Mouse (Mus musculus) CH12.LX (cell line): Measurements from ENCODE around the gene Tmem8b.

ENCODE experiments used
- ELF1 ChIP-seq: IDR thresholded peaks from 2 replicates; pipeline ENCODE4 v1.6.1; 2014; ENCODE audit warnings: low read depth, mild to moderate bottlenecking, inconsistent platforms, low read length, improper control_type of control experiment
- EP300 ChIP-seq: IDR thresholded peaks from 2 replicates; pipeline ENCODE4 v1.6.1; 2011; ENCODE audit warnings: low read length, improper control_type of control experiment
- ETS1 ChIP-seq: conservative IDR thresholded peaks from 2 replicates; pipeline ENCODE4 v1.6.1; 2012; ENCODE audit warnings: low read depth, mild to moderate bottlenecking, inconsistent platforms, low read length, improper control_type of control experiment, moderate library complexity
- MAZ ChIP-seq: IDR thresholded peaks from 2 replicates; pipeline ENCODE4 v1.6.1; 2012; ENCODE audit warnings: low read depth, mild to moderate bottlenecking, inconsistent platforms, low read length, improper control_type of control experiment, moderate library complexity
- POLR2AphosphoS2 ChIP-seq: IDR thresholded peaks from 2 replicates; pipeline ENCODE4 v1.6.1; 2011; ENCODE audit warnings: low read depth, low read length, improper control_type of control experiment
- TBP ChIP-seq: conservative IDR thresholded peaks from 2 replicates; pipeline ENCODE4 v1.6.1; 2011; ENCODE audit warnings: low read depth, low read length, improper control_type of control experiment
- USF2 ChIP-seq: conservative IDR thresholded peaks from 2 replicates; pipeline ENCODE4 v1.6.1; 2011; ENCODE audit warnings: low read depth, low read length, improper control_type of control experiment
- ZC3H11A ChIP-seq: IDR thresholded peaks from 2 replicates; pipeline ENCODE4 v1.6.1; 2012; ENCODE audit warnings: low read depth, mild to moderate bottlenecking, inconsistent platforms, low read length, improper control_type of control experiment
- ZNF384 ChIP-seq: IDR thresholded peaks from 2 replicates; pipeline ENCODE4 v1.6.1; 2012; ENCODE audit warnings: low read depth, low read length, improper control_type of control experiment, inconsistent platforms

GRCm38 (mm10) chr4:43713652-43714219 lies 45.0 kb downstream of the Tmem8b start:
- TF ChIP-seq USF2 = no peak
- no peak for TF ChIP-seq POLR2AphosphoS2
- TF ChIP-seq ZC3H11A = no peak
- no peak for TF ChIP-seq EP300
- no peak for TF ChIP-seq TBP
- no peak for TF ChIP-seq ELF1
- no peak for TF ChIP-seq ETS1
- TF ChIP-seq MAZ = no peak
- TF ChIP-seq ZNF384 = no peak
